Mouse (Mus musculus) midbrain, embryonic 16.5 days (tissue): ENCODE measurements around the gene Mcl1. TPM values are rescaled to one million over a fixed set of nuclear protein-coding genes. Genes with fewer than 3 reads are reported as not detected.

Experiments
- ATAC-seq: fragments of 200-750 bp; cut with Nextera tagmentation; 2 replicates; pipeline ENCODE4 v1.8.0; 2017; ENCODE audit warnings: moderate TSS enrichment
- H3K27ac ChIP-seq: fragments of 300-500 bp; sonication (generic); 2 replicates; pipeline ENCODE4 v1.5.1; 2014; ENCODE audit warnings: mild to moderate bottlenecking, low read length, mixed read lengths
- H3K27me3 ChIP-seq: fragments of 300-500 bp; sonication (generic); 2 replicates; pipeline ENCODE4 v1.6.1; 2014; ENCODE audit warnings: low read depth, low read length, mixed read lengths; ENCODE audit not compliant: control insufficient read depth, insufficient read depth
- H3K36me3 ChIP-seq: fragments of 300-500 bp; sonication (generic); 2 replicates; pipeline ENCODE4 v1.6.1; 2014; ENCODE audit warnings: mild to moderate bottlenecking, low read length, moderate library complexity, mixed read lengths; ENCODE audit not compliant: control insufficient read depth, insufficient read depth
- H3K4me1 ChIP-seq: fragments of 300-500 bp; sonication (generic); 2 replicates; pipeline ENCODE4 v1.6.1; 2014; ENCODE audit warnings: mild to moderate bottlenecking, low read length, mixed read lengths; ENCODE audit not compliant: control insufficient read depth, insufficient read depth
- H3K4me2 ChIP-seq: fragments of 300-500 bp; sonication (generic); 2 replicates; pipeline ENCODE4 v1.6.1; 2014; ENCODE audit warnings: mild to moderate bottlenecking, low read length, mixed read lengths
- H3K4me3 ChIP-seq: fragments of 300-500 bp; sonication (generic); 2 replicates; pipeline ENCODE4 v1.5.1; 2014; ENCODE audit warnings: low read depth, mild to moderate bottlenecking, low read length, moderate library complexity, mixed read lengths
- H3K9ac ChIP-seq: fragments of 300-500 bp; sonication (generic); 2 replicates; pipeline ENCODE4 v1.6.1; 2014; ENCODE audit warnings: low read depth, low read length, mixed read lengths
- H3K9me3 ChIP-seq: fragments of 300-500 bp; sonication (generic); replicated peaks from 2 replicates; pipeline ENCODE4 v1.6.1; 2014; ENCODE audit warnings: mild to moderate bottlenecking, low read length, mixed read lengths; ENCODE audit not compliant: control insufficient read depth, poor library complexity, severe bottlenecking
- WGBS: fragments of 180-500 bp; shearing (Covaris S2); extraction: QIAGEN DNeasy Blood & Tissue Kit; methylation state at CpG from one replicate; pipeline ENCODE4 v1.1.7; 2014; 5-methylcytosine and 5-hydroxymethylcytosine counted together
- polyA plus RNA-seq: library from polyadenylated mRNA; unstranded; fragments of >200 nt; fragmentation: Nextera tagmentation; extraction: Ambion mirVana; gene quantifications from 2 replicates; pipeline ENCODE4 v1.2.1, GENCODE M21; 2015

Mcl1 gene
- polyA plus RNA-seq, 1 experiment from 2014 or later: 37.9 TPM

DNA sequence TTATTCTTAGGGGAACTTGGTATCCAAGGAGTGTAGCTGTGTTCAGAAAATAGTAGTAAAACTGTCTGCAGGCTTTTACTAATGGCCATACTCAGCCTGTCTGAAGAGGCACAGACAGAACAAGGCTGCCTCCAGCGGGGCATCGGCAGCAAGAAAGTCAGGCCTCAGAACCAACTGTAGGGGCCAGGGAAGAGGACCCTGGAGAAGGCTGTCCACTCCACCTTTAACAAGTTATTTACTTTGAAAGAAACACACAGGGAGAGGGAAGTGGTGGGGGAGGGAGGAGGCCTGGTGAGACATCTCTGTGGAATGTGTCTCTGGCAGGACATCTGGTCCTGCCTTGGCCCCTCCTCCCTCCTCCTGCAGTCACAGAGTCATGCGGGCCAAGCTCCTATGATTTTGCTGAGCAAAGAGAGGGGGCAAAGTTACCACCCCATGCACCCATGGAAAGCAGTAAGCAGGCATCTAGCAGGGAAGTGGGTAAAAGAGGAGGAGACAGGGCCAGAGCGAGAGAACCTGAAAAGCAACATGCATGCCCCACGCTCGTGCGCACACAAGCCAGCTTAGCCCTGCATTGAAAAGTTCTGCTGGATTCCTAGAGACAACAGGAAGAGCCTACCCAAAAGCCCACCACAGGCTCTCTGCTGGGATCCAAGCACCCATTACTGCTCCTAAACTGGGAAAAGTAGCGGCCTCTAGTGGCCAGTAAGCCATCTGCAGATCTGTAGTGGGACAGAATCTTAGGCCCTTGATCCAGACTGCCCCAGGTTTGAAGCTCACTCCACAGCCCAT is 16.9 kb downstream of the Mcl1 start:
- Histone ChIP-seq H3K27me3 (no peaks in the 10 kb centered on the region), H3K4me3 (no peak overlapping the region), H3K36me3 (0 out of 2 replicates have a peak, but pooled peaks cover 2% of the 10 kb centered on the region), H3K9ac (no peak overlapping the region), H3K4me1 (peaks cover 4% of the 10 kb centered on the region; the same call in 1 of the 2 replicates), H3K27ac (peak overlapping the region; percentile 49), H3K9me3 (no peaks in the 10 kb centered on the region), H3K4me2 (no peak overlapping the region)
- 28% methylated on average over 8 of the region's 8 CpGs for WGBS
- ATAC-seq: no peak

DNA sequence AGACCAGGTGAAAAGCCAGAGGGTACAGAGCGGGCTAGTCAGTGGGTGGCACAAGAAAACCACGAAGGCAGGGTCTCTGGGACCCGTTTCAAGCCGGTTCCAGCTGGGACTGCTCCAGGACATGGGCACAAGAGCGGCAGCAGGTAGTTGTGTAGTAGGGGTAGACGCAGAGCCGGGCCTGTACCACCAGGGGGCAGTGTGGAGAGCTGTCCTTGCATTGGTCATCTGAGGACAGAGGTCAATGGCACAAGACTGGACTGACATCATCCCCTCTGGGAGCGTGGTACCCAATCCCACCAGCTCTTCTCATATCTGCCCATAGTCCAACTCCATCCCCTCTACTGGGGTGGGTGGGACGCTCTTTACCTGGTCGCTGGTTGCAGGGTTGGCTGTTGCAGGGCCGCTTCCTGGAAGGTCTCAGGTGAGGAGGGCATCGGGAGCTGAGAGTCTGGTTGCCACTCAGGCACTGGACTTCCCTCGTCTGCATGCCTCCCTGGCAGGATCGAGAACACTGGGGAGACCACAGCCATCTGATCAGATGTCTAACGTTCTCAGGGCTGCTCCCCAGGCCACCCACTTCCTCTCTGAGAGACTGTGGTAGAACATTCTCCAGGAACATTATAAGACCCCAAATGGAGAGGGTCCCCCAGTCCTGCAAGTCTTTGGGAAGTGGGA is 18.3 kb downstream of the Mcl1 start:
- WGBS: 57% methylated on average over 15 of the region's 15 CpGs
- no peaks in the 10 kb centered on the region for H3K9me3 ChIP-seq
- no peak overlapping the region for H3K4me2 ChIP-seq
- no peak overlapping the region for H3K27ac ChIP-seq
- H3K36me3 ChIP-seq: 0 out of 2 replicates have a peak, but pooled peaks cover 2% of the 10 kb centered on the region
- peaks cover 4% of the 10 kb centered on the region; the same call in 1 of the 2 replicates for H3K4me1 ChIP-seq
- no peak overlapping the region for H3K4me3 ChIP-seq
- no peaks in the 10 kb centered on the region for H3K27me3 ChIP-seq
- no peak overlapping the region for H3K9ac ChIP-seq
- no peak for ATAC-seq

DNA sequence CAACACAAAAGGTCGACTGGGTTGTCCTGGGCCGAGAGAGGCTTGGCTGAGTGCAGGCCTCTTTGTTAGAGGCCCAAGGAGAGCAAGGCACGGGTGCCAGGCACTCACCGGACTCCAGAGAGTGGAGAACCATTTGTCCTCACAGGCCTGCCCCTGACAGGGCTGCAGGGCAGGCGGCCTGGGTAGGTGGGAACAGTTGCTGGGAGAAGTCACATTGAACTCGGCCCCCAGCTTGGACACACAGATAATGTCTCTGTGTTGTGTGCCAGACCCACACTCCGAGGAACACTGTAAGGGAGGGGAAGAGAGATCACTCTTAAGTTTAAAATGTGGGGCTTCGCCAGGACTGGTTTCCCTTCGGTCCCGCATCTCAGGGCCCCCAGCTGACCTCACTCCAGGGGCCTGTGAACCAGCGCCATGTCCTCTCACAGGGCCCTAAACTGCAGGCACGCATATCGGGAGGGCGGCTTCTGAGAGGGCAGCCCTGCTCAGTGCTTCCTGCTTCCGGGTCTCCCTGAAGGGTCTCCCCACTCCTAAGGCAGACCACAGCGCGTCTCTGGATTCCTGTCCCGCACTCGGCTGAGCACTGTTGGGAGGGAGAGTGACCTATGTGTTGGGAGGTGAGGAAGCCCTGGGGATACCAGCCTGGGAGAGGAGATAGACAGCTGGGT is 19.0 kb downstream of the Mcl1 start:
- Histone ChIP-seq H3K27me3 (no peaks in the 10 kb centered on the region), H3K27ac (no peak overlapping the region), H3K4me2 (no peak overlapping the region), H3K9me3 (no peaks in the 10 kb centered on the region), H3K4me1 (peaks cover 4% of the 10 kb centered on the region; the same call in 1 of the 2 replicates), H3K4me3 (no peak overlapping the region), H3K36me3 (0 out of 2 replicates have a peak, but pooled peaks cover 2% of the 10 kb centered on the region), H3K9ac (no peak overlapping the region)
- 88% methylated on average over 19 of the region's 19 CpGs for WGBS
- no peak for ATAC-seq

DNA sequence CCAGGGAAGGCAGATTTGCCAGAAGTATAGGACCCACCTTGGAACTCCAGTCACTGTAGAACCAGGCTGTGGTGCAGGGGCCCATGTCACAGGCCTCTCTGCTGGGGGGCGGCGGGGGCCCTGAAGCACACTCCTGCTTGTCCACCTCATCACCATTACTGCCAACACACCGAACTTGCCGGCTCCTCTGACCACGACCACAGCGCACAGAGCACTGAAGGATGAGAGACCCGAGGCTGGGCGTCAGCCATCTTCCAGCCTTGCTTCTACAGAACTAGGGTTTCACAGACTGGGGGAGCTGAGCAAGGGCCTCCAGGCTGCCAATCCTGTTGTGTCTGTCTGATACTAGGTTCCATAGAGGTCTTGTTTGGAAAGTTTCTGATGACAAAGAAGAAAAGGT is 21.0 kb downstream of the Mcl1 start:
- ATAC-seq: no peak
- 0 out of 2 replicates have a peak, but pooled peaks cover 2% of the 10 kb centered on the region for H3K36me3 ChIP-seq
- no peaks in the 10 kb centered on the region for H3K27me3 ChIP-seq
- no peak overlapping the region for H3K27ac ChIP-seq
- no peaks in the 10 kb centered on the region for H3K9me3 ChIP-seq
- WGBS: 92% methylated on average over 8 of the region's 8 CpGs
- no peak overlapping the region for H3K4me3 ChIP-seq
- no peaks in the 10 kb centered on the region for H3K4me1 ChIP-seq
- no peak overlapping the region for H3K4me2 ChIP-seq
- H3K9ac ChIP-seq: no peak overlapping the region

DNA sequence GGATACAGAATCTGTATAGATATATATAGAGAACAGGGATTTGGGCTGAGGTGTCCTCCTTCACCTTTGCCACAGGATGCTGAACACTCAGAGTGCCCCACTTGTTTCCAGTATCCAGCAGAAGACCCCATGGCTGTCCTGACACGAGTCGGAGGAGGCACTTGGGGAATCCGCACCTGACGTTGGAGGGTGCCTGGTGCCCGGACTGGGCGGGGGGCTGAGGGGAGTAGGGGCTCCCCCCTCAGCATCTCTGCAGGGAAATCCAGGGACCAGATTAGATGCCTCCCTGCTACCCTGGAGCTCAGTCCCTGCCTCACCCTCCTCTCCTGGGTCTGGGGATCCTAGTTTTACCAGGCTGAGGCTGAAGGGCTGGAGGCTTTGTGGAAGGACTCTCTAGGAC is 22.1 kb downstream of the Mcl1 start:
- Histone ChIP-seq H3K27me3 (no peaks in the 10 kb centered on the region), H3K27ac (no peak overlapping the region), H3K9me3 (no peaks in the 10 kb centered on the region), H3K4me2 (no peak overlapping the region), H3K4me1 (no peaks in the 10 kb centered on the region), H3K36me3 (0 out of 2 replicates have a peak, but pooled peaks cover 2% of the 10 kb centered on the region), H3K9ac (no peak overlapping the region), H3K4me3 (no peak overlapping the region)
- no peak for ATAC-seq
- 90% methylated on average over 6 of the region's 6 CpGs for WGBS

DNA sequence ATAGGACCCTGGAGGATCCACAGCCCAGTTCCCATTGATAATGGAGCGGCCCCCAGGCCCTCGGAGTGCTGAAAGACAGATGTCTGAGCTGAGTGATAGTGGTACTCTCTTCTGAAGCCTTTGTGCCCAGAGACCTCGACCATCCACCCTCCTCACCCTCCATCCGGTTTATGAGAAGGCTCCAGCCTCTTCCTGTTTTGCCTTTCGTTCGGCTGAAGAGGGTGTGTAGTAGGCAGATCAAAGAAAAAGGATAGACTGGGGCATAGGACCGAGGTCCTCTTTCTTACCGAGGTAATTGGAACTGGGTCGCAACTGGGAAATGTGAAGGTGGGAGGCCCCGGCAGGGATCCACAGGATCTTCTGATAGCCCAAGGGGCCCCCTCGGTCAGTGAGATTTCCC is 22.8 kb downstream of the Mcl1 start:
- Histone ChIP-seq H3K27me3 (no peaks in the 10 kb centered on the region), H3K9ac (no peak overlapping the region), H3K4me1 (no peaks in the 10 kb centered on the region), H3K4me2 (no peak overlapping the region), H3K27ac (no peak overlapping the region), H3K9me3 (no peaks in the 10 kb centered on the region), H3K4me3 (no peak overlapping the region), H3K36me3 (0 out of 2 replicates have a peak, but pooled peaks cover 2% of the 10 kb centered on the region)
- ATAC-seq: no peak
- 66% methylated on average over 11 of the region's 11 CpGs for WGBS

DNA sequence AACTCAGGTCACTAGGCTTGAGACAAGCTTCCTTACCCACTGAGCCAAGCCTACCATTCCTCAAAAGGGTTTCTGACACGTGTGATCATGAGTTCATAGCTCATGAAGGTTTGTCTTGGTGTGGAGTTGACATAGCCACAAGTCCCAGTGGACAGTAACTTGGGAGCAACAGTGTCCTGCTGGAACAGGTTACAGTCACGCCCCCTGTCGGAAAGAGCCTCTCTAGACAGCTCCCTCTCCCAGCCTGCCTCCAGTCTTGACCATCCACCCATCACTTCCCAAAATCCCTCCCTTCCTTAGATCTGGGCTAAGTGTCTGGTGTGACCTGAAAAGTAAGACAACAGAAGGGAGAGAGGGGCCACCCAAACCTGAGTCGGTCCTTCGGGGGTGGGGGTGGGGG is 24.3 kb downstream of the Mcl1 start:
- H3K4me3 ChIP-seq: no peak overlapping the region
- no peak overlapping the region for H3K9ac ChIP-seq
- no peak overlapping the region for H3K4me2 ChIP-seq
- no peak for ATAC-seq
- no peaks in the 10 kb centered on the region for H3K27me3 ChIP-seq
- H3K4me1 ChIP-seq: peaks cover 9% of the 10 kb centered on the region
- no peaks in the 10 kb centered on the region for H3K36me3 ChIP-seq
- H3K9me3 ChIP-seq: no peaks in the 10 kb centered on the region
- WGBS: 68% methylated on average over 5 of the region's 5 CpGs
- H3K27ac ChIP-seq: no peak overlapping the region

DNA sequence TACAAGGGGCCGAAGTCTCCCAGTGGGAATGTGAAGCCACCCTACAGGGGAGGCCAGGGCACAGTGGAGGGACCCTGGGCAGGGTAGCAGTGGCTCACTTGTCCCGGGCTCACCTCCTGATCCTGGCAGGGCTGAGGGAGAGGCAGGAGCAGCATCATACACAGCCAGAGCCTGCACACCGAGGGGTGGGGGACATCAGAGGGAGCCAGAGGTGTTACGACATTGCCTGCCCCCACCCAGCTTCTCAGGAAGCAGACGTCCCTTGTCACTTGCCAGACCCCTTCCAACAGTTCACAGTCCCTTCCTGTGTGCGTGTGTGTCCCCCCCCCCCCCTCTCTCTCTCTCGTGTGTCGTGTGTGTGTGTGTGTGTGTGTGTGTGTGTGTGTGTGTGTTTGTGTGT is 26.3 kb downstream of the Mcl1 start:
- H3K27me3 ChIP-seq: no peaks in the 10 kb centered on the region
- H3K36me3 ChIP-seq: no peaks in the 10 kb centered on the region
- WGBS: 68% methylated on average over 4 of the region's 8 CpGs

DNA sequence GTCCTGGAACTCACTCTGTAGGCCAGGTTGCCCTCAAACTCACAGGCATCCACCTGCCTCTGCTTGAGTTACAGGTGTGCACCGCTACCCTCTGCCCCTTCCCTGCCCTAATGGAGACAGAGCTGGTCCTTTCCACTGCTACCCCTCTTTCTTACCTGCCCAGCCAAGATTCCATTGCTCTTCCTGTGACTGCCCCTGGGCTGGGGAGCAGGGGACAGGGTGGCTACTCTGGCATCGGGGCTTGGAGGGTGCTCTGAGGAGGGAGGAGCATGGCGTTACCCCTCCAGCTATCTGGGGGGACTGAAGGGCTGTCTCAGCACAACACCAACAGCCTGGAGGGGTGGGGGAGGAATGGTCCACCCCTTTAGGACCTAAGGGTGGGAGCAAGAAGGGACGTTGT is 26.7 kb downstream of the Mcl1 start:
- no peak for ATAC-seq
- H3K4me2 ChIP-seq: no peak overlapping the region
- 85% methylated on average over 4 of the region's 4 CpGs for WGBS
- H3K4me3 ChIP-seq: no peak overlapping the region
- H3K36me3 ChIP-seq: no peaks in the 10 kb centered on the region
- H3K4me1 ChIP-seq: peaks cover 9% of the 10 kb centered on the region
- H3K27me3 ChIP-seq: no peaks in the 10 kb centered on the region
- no peak overlapping the region for H3K9ac ChIP-seq
- no peaks in the 10 kb centered on the region for H3K9me3 ChIP-seq
- H3K27ac ChIP-seq: no peak overlapping the region

More for the DNA sequence above, 26.3 kb downstream of the Mcl1 start:
- no peak for ATAC-seq
- Histone ChIP-seq H3K4me1 (peaks cover 9% of the 10 kb centered on the region), H3K27ac (no peak overlapping the region), H3K9me3 (no peaks in the 10 kb centered on the region), H3K9ac (no peak overlapping the region), H3K4me3 (no peak overlapping the region), H3K4me2 (no peak overlapping the region)
